Mouse (Mus musculus) myocyte (in vitro differentiated cells): ENCODE results near the gene Lsr. TPM values are rescaled to one million over a fixed set of nuclear protein-coding genes. Genes with fewer than 3 reads are reported as not detected.

Source experiments
- H3K27me3 ChIP-seq: one replicate; pipeline ENCODE4 v1.6.1; 2011; ENCODE audit not compliant: control insufficient read depth, insufficient read depth, insufficient read length
- H3K36me3 ChIP-seq: one replicate; pipeline ENCODE4 v1.6.1; 2011; ENCODE audit not compliant: control insufficient read depth, insufficient read depth
- H3K4me2 ChIP-seq: one replicate; pipeline ENCODE4 v1.6.1; 2011; ENCODE audit warnings: low read depth, control low read depth
- H3K4me3 ChIP-seq: one replicate; pipeline ENCODE4 v1.5.1; 2011; ENCODE audit warnings: mild to moderate bottlenecking, control low read depth, moderate library complexity
- H3K79me2 ChIP-seq: one replicate; pipeline ENCODE4 v1.6.1; 2011; ENCODE audit not compliant: control insufficient read depth, insufficient read depth
- H3ac ChIP-seq: one replicate; pipeline ENCODE4 v1.6.1; 2011; ENCODE audit not compliant: control insufficient read depth, insufficient read length
- CEBPB ChIP-seq: IDR thresholded peaks from 2 replicates; pipeline ENCODE4 v1.6.1; 2011; ENCODE audit warnings: mild to moderate bottlenecking, moderate library complexity; ENCODE audit not compliant: poor library complexity, insufficient read depth, severe bottlenecking
- E2F4 ChIP-seq: IDR thresholded peaks from one replicate; pipeline ENCODE4 v1.6.1; 2011; ENCODE audit warnings: mild to moderate bottlenecking, control low read depth, moderate library complexity; ENCODE audit not compliant: insufficient read depth
- MAX ChIP-seq: IDR thresholded peaks from one replicate; pipeline ENCODE4 v1.6.1; 2011; ENCODE audit warnings: low read depth, mild to moderate bottlenecking, control low read depth
- MYOD1 ChIP-seq, 3 experiments: IDR thresholded peaks; one replicate each; pipeline ENCODE4 v1.6.1; 2011; ENCODE audit warnings: control low read depth in 2 of 3, low read depth in 2 of 3, mild to moderate bottlenecking in 2 of 3, moderate library complexity in 1 of 3; ENCODE audit not compliant: insufficient read length in 2 of 3, control insufficient read depth in 1 of 3
- MYOG ChIP-seq, 3 experiments: IDR thresholded peaks; one replicate each; pipeline ENCODE4 v1.6.1; 2011; ENCODE audit warnings: control low read depth in 2 of 3, low read depth in 2 of 3, mild to moderate bottlenecking in 2 of 3; ENCODE audit not compliant: insufficient read length in 2 of 3, control insufficient read depth in 1 of 3, insufficient read depth in 1 of 3
- POLR2A ChIP-seq: IDR thresholded peaks from one replicate; pipeline ENCODE4 v1.6.1; 2011; ENCODE audit warnings: low read depth, mild to moderate bottlenecking, control low read depth, moderate library complexity; ENCODE audit not compliant: insufficient read length
- POLR2AphosphoS2 ChIP-seq: IDR thresholded peaks from one replicate; pipeline ENCODE4 v1.6.1; 2011; ENCODE audit warnings: low read depth, control low read depth; ENCODE audit not compliant: insufficient read length
- REST ChIP-seq: IDR thresholded peaks from one replicate; pipeline ENCODE4 v1.6.1; 2011; ENCODE audit warnings: mild to moderate bottlenecking, control low read depth, moderate library complexity; ENCODE audit not compliant: insufficient read depth, insufficient read length
- SRF ChIP-seq: IDR thresholded peaks from one replicate; pipeline ENCODE4 v1.6.1; 2011; ENCODE audit warnings: low read depth; ENCODE audit not compliant: control insufficient read depth, insufficient read length
- TCF12 ChIP-seq: IDR thresholded peaks from one replicate; pipeline ENCODE4 v1.6.1; 2011; ENCODE audit warnings: mild to moderate bottlenecking, control low read depth; ENCODE audit not compliant: poor library complexity, insufficient read depth, severe bottlenecking
- TCF3 ChIP-seq: IDR thresholded peaks from one replicate; pipeline ENCODE4 v1.6.1; 2011; ENCODE audit warnings: low read depth, control low read depth; ENCODE audit not compliant: insufficient read length
- USF1 ChIP-seq: IDR thresholded peaks from one replicate; pipeline ENCODE4 v1.6.1; 2011; ENCODE audit warnings: low read depth, mild to moderate bottlenecking, control low read depth, moderate library complexity
- polyA plus RNA-seq: library from polyadenylated mRNA; unstranded; fragments of >200 nt; fragmentation: generic; extraction: Trizol; gene quantifications from one replicate; pipeline ENCODE4 v1.2.1, GENCODE M21; 2012; ENCODE audit warnings: missing spikeins

Lsr gene
- polyA plus RNA-seq, 1 experiment = 0.02 TPM

DNA sequence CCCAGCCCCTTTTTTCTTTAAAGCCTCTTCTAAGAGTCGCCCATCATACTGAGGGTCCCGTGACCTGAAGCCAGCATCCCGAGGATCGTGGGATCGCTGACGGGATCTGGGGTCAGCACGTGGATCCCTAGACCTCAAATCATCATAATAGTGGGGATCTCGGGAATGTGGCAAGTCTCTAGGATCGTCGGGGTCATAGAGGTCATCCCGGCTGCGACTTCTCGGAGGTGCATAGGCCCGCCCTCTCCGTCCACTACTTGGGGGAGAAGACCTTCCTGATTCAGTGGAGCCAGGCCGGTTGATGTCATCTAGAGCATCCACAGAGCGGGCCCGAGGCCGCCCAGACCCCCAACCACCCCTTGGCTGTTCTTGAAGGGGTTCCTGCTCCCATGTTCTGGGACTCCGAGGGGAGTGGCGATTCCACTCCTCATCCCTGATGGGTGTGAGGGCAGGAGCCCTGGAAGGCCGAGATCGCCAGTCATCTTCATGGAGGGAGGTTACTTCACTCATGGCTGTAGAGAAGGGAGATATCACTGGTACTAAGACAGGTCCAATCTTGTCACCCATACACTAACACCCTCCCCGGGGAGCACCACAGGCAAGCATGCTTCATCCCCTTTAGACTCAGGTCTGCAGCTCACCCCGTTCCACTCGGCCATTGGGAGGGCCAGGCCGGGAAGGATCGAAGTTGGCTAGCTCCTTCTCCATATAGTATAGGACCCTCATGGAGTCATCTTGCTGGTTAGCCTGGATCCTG, 15.0 kb downstream of the Lsr start:
- H3K4me2 ChIP-seq = peak overlapping the region; percentile 82
- TF ChIP-seq USF1 (no peak), SRF (no peak), MYOD1 (IDR thresholded peaks at IDR 0.05; ENCODE audit: control insufficient read depth in 1 of 3, insufficient read length in 2 of 3, low read depth in 2 of 3) (no peak), POLR2AphosphoS2 (no peak), MAX (no peak), TCF12 (no peak), POLR2A (no peak), TCF3 (no peak), MYOG (IDR thresholded peaks at IDR 0.05; ENCODE audit: control insufficient read depth in 1 of 3, insufficient read depth in 1 of 3, insufficient read length in 2 of 3, low read depth in 2 of 3) (no peak), REST (no peak), E2F4 (no peak), CEBPB (no peak)
- peaks cover 8% of the 10 kb centered on the region for H3K79me2 ChIP-seq
- H3K36me3 ChIP-seq = no peaks in the 10 kb centered on the region
- no peak overlapping the region for H3ac ChIP-seq
- H3K27me3 ChIP-seq = no peaks in the 10 kb centered on the region
- peak overlapping the region; percentile 32 for H3K4me3 ChIP-seq

DNA sequence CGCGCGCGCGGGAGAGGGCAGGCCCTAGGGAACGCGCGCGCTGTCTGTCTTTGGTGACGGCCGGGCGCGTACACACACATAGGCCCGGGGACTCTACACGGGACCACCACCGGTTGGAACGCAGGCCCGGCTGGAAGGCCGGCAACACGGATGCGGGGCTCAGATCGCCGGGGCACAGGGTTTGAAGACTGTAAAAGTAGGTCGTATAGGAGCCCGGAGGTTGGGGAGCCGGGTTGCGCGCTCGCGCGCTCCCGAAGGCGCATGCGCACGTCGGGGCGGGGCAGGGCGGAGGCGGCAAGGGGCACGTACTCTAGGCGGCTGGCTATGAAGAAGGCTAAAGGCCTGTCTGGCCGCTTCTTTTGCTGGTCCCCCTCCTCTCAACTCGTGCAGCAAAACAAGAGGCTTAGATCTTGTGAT, 15.9 kb downstream of the Lsr start:
- H3K4me2 ChIP-seq = peak overlapping the region; percentile 82
- H3K27me3 ChIP-seq = no peaks in the 10 kb centered on the region
- H3ac ChIP-seq = peak overlapping the region; percentile 89
- TF ChIP-seq POLR2AphosphoS2 = peak; percentile 89
- TF ChIP-seq E2F4 = peak; percentile 3
- TF ChIP-seq POLR2A = peak; percentile 84
- no peak for TF ChIP-seq CEBPB
- TF ChIP-seq MAX = no peak
- H3K79me2 ChIP-seq = peaks cover 8% of the 10 kb centered on the region
- H3K36me3 ChIP-seq = no peaks in the 10 kb centered on the region
- H3K4me3 ChIP-seq = peak overlapping the region; percentile 32

DNA sequence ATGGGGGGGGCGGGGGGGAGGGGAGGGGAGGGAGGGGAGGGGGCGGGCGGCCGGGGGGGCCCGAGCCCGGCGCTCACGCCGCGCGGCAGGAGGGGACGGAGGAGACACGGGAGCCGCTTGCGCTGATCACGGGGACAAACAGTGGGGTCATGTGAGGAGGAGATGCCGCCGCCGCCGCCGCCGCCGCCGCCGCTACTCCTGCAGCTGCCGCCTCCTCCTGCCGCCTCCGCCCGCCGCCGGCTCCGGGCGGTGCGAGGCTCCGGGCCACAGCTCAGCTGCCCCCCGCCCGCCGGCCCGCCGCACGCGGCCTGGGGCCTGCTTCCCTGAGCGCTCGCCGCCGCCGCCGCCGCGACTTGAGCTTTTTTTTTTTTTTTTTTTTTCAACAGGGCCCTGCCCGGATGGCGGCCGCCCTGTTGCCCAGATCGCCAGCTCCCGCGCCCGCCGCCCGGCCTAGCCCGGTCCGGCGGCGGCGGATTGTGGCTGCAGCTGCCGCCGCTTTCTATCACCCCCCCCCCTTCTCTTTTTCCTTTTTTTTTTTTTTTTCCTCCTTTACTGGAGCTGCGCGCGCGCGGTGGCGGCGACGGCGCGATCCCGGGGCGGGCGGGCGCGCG, 16.4 kb downstream of the Lsr start, which contains the start of gene Usf2:
Gene Usf2 (minus strand): TSS at position 48 of the 611 bp plus-strand sequence.
- Histone ChIP-seq H3K4me2 (peak within 1 kb of the TSS; percentile 82), H3K36me3 (no peaks in the 10 kb centered on the region), H3K27me3 (no peaks in the 10 kb centered on the region), H3K79me2 (peaks cover 8% of the 10 kb centered on the region), H3K4me3 (peak within 1 kb of the TSS; percentile 32), H3ac (peak within 1 kb of the TSS; percentile 89)
- no peak for TF ChIP-seq E2F4
- TF ChIP-seq SRF = no peak
- TF ChIP-seq POLR2AphosphoS2 = peak; percentile 74
- TF ChIP-seq TCF12 = no peak
- TF ChIP-seq MAX = no peak
- no peak for TF ChIP-seq USF1
- TF ChIP-seq MYOG (IDR thresholded peaks at IDR 0.05; ENCODE audit: control insufficient read depth in 1 of 3, insufficient read depth in 1 of 3, insufficient read length in 2 of 3, low read depth in 2 of 3) = peak in 1 of 3 experiments; percentile 9
- TF ChIP-seq CEBPB = no peak
- peak; percentile 57 for TF ChIP-seq POLR2A
- TF ChIP-seq TCF3 = no peak
- no peak for TF ChIP-seq REST
- TF ChIP-seq MYOD1 (IDR thresholded peaks at IDR 0.05; ENCODE audit: control insufficient read depth in 1 of 3, insufficient read length in 2 of 3, low read depth in 2 of 3) = peak in 2 of 3 experiments; percentile 4 to 55

DNA sequence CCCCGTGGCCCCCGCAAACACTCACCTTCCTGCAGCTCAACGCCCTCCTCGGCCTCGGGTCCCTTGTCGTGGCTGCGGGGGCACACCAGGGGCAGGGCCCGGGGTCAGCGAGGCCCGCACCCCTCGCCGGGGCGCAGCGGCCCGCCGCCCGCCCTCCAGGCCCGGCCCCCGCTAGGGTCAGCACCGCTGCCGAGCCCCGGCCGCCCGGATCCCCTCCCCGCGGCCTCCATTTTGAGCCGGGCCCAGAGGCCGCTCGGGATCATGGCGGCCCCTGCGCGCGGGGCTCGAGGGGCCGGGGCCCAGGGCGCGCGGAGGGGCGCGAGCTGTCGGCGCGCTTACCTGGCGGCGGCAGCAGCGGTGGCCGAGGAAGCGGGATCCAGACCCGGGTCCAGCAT, 16.9 kb downstream of the Lsr start:
- TF ChIP-seq E2F4 (no peak), CEBPB (no peak), POLR2AphosphoS2 (no peak), MYOG (IDR thresholded peaks at IDR 0.05; ENCODE audit: control insufficient read depth in 1 of 3, insufficient read depth in 1 of 3, insufficient read length in 2 of 3, low read depth in 2 of 3) (no peak), USF1 (no peak), MAX (no peak)
- no peaks in the 10 kb centered on the region for H3K36me3 ChIP-seq
- H3K4me2 ChIP-seq = no peak overlapping the region
- peak overlapping the region; percentile 32 for H3K4me3 ChIP-seq
- no peaks in the 10 kb centered on the region for H3K27me3 ChIP-seq
- H3ac ChIP-seq = peak overlapping the region; percentile 89
- peaks cover 8% of the 10 kb centered on the region for H3K79me2 ChIP-seq

GRCm38 (mm10) chr7:30955584-30956356, 17.5 kb downstream of the Lsr start:
- H3K79me2 ChIP-seq = peaks cover 8% of the 10 kb centered on the region
- H3K36me3 ChIP-seq = no peaks in the 10 kb centered on the region
- peak overlapping the region; percentile 89 for H3ac ChIP-seq
- peak overlapping the region; percentile 32 for H3K4me3 ChIP-seq
- no peaks in the 10 kb centered on the region for H3K27me3 ChIP-seq
- H3K4me2 ChIP-seq = peak overlapping the region; percentile 55
- TF ChIP-seq POLR2A (peak; percentile 55), REST (no peak), MYOG (IDR thresholded peaks at IDR 0.05; ENCODE audit: control insufficient read depth in 1 of 3, insufficient read depth in 1 of 3, insufficient read length in 2 of 3, low read depth in 2 of 3) (peak in 2 of 3 experiments; percentile 65 to 76), CEBPB (no peak), TCF3 (no peak), SRF (no peak), MAX (no peak), MYOD1 (IDR thresholded peaks at IDR 0.05; ENCODE audit: control insufficient read depth in 1 of 3, insufficient read length in 2 of 3, low read depth in 2 of 3) (peak in 2 of 3 experiments; percentile 41 to 65), E2F4 (no peak), TCF12 (no peak), POLR2AphosphoS2 (no peak), USF1 (no peak)
